Mouse (Mus musculus) liver, adult 2 months (tissue): ENCODE results near the gene Pam16. TPM values are rescaled to one million over a fixed set of nuclear protein-coding genes. Genes with fewer than 3 reads are reported as not detected.

Source experiments
- DNase-seq: peaks from one replicate; pipeline ENCODE4 v3.0.0-alpha.2; 2011; ENCODE audit warnings: low read depth, low spot score; ENCODE audit errors: extremely low read depth
- H3K27ac ChIP-seq: fragments of 200-500 bp; replicated peaks from 2 replicates; pipeline ENCODE4 v1.5.1; 2012; ENCODE audit warnings: low read depth, mild to moderate bottlenecking, control low read depth, inconsistent platforms, low read length; ENCODE audit not compliant: insufficient read depth
- H3K27me3 ChIP-seq: fragments of 200-500 bp; 2 replicates; pipeline ENCODE4 v1.6.1; 2012; ENCODE audit warnings: mild to moderate bottlenecking, moderate library complexity, low read length, inconsistent platforms; ENCODE audit not compliant: control insufficient read depth, insufficient read depth
- H3K36me3 ChIP-seq: fragments of 200-500 bp; 2 replicates; pipeline ENCODE4 v1.6.1; 2012; ENCODE audit warnings: low read length, inconsistent platforms; ENCODE audit not compliant: control insufficient read depth, insufficient read depth
- H3K4me1 ChIP-seq: fragments of 200-500 bp; 2 replicates; pipeline ENCODE4 v1.6.1; 2011; ENCODE audit warnings: low read length; ENCODE audit not compliant: control insufficient read depth, insufficient read depth
- H3K4me3 ChIP-seq: fragments of 200-500 bp; 2 replicates; pipeline ENCODE4 v1.5.1; 2011; ENCODE audit warnings: low read depth, mild to moderate bottlenecking, control low read depth, low read length, moderate library complexity; ENCODE audit not compliant: insufficient read depth
- H3K79me2 ChIP-seq: fragments of 200-500 bp; 2 replicates; pipeline ENCODE4 v1.6.1; 2012; ENCODE audit warnings: inconsistent platforms, mild to moderate bottlenecking, low read length, moderate library complexity; ENCODE audit not compliant: control insufficient read depth, insufficient read depth
- H3K9ac ChIP-seq: fragments of 200-500 bp; 2 replicates; pipeline ENCODE4 v1.6.1; 2012; ENCODE audit warnings: low read depth, mild to moderate bottlenecking, control low read depth, inconsistent platforms, low read length
- CTCF ChIP-seq: fragments of 200-500 bp; IDR thresholded peaks from 2 replicates; pipeline ENCODE4 v1.5.1; 2011; ENCODE audit warnings: low read depth, low read length, control low read depth
- POLR2A ChIP-seq: fragments of 200-500 bp; IDR thresholded peaks from 2 replicates; pipeline ENCODE4 v1.6.1; 2011; ENCODE audit warnings: low read length, control low read depth; ENCODE audit not compliant: insufficient read depth; ENCODE audit errors: extremely low read depth
- WGBS: fragments of 180-500 bp; shearing (Covaris S2); methylation state at CpG from one replicate; pipeline ENCODE4 v1.1.7; 2018; 5-methylcytosine and 5-hydroxymethylcytosine counted together
- polyA plus RNA-seq: library from polyadenylated mRNA; depleted of rRNA; stranded (reverse); fragments of >200 nt; gene quantifications from 2 replicates; pipeline ENCODE4 v1.2.3, GENCODE M21; 2012
- total RNA-seq: library from RNA; depleted of rRNA; stranded (reverse); fragments of >200 nt; gene quantifications from 2 replicates; pipeline ENCODE4 v1.2.3, GENCODE M21; 2014

Pam16 gene
- total and polyA plus RNA-seq, 2 experiments: 10.8 to 41.7 TPM

GRCm38 (mm10) chr16:4614639-4615038 lies 10.1 kb downstream of the Pam16 start:
- WGBS: 46% methylated on average over 3 of the region's 3 CpGs

GRCm38 (mm10) chr16:4613736-4614135 lies 11.1 kb downstream of the Pam16 start:
- Histone ChIP-seq H3K27me3 (no peaks in the 10 kb centered on the region), H3K9ac (no peak overlapping the region), H3K79me2 (no peaks in the 10 kb centered on the region), H3K4me3 (no peak overlapping the region), H3K4me1 (peaks cover 5% of the 10 kb centered on the region; the same call in 1 of the 2 replicates), H3K27ac (no peak overlapping the region), H3K36me3 (peaks cover 2% of the 10 kb centered on the region; the same call in 1 of the 2 replicates)
- no peak for DNase-seq
- no peak for TF ChIP-seq CTCF
- TF ChIP-seq POLR2A: no peak
- WGBS: 96% methylated on average over 9 of the region's 9 CpGs

More at GRCm38 (mm10) chr16:4614639-4615038, 10.1 kb downstream of the Pam16 start:
- peak; percentile 78 for DNase-seq
- Histone ChIP-seq H3K4me3 (no peak overlapping the region), H3K9ac (no peak overlapping the region), H3K4me1 (peaks cover 5% of the 10 kb centered on the region; the same call in 1 of the 2 replicates), H3K27ac (no peak overlapping the region), H3K79me2 (no peaks in the 10 kb centered on the region), H3K36me3 (peaks cover 2% of the 10 kb centered on the region; the same call in 1 of the 2 replicates), H3K27me3 (no peaks in the 10 kb centered on the region)
- no peak for TF ChIP-seq CTCF
- TF ChIP-seq POLR2A: no peak

DNA sequence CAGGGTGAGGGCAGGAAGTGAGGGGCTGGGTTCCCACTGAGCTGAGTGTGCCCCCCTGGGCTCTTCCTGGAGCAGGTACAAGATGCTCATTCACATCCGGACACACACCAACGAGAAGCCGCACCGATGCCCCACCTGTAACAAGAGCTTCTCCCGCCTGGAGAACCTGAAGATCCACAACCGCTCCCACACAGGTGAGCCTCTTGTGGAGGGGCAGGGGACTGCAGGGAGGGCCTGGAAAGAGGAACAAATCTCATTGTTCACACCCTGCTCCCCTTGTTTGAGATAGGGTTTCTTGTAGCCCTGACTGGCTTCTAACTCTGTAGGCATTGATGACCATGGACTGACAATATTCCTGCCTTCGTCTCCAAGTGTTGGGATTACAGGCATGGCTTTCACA lies 13.1 kb downstream of the Pam16 start:
- Histone ChIP-seq H3K36me3 (peaks cover 2% of the 10 kb centered on the region; the same call in 1 of the 2 replicates), H3K4me3 (no peak overlapping the region), H3K79me2 (no peaks in the 10 kb centered on the region), H3K27ac (no peak overlapping the region), H3K27me3 (no peaks in the 10 kb centered on the region), H3K9ac (no peak overlapping the region), H3K4me1 (peaks cover 5% of the 10 kb centered on the region; the same call in 1 of the 2 replicates)
- WGBS: 97% methylated on average over 7 of the region's 7 CpGs
- TF ChIP-seq CTCF: no peak
- TF ChIP-seq POLR2A: no peak
- DNase-seq: no peak

DNA sequence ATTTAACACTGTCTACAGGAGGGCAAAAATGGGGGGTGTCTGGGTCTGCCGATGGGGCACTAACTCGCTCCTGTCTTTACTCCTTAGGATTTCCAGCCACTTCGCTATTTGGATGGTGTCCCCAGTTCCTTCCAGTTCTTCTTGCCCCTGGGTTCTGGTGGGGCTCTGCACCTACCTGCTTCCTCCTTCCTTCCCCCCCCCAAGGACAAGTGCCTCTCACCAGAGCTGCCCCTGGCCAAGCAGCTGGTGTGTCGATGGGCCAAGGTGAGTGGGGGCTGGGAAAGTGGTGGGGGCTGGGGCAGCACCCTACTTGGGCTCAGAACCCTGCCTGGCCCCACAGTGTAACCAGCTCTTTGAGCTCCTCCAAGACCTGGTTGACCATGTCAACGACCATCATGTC lies 13.6 kb downstream of the Pam16 start:
- H3K27me3 ChIP-seq: no peaks in the 10 kb centered on the region
- H3K4me1 ChIP-seq: peaks cover 5% of the 10 kb centered on the region; the same call in 1 of the 2 replicates
- TF ChIP-seq POLR2A (no peak), CTCF (no peak)
- no peak overlapping the region for H3K27ac ChIP-seq
- H3K9ac ChIP-seq: no peak overlapping the region
- H3K36me3 ChIP-seq: peaks cover under 1% of the 10 kb centered on the region; the same call in 1 of the 2 replicates
- no peak for DNase-seq
- no peaks in the 10 kb centered on the region for H3K79me2 ChIP-seq
- no peak overlapping the region for H3K4me3 ChIP-seq
- WGBS: 81% methylated on average over 5 of the region's 5 CpGs

DNA sequence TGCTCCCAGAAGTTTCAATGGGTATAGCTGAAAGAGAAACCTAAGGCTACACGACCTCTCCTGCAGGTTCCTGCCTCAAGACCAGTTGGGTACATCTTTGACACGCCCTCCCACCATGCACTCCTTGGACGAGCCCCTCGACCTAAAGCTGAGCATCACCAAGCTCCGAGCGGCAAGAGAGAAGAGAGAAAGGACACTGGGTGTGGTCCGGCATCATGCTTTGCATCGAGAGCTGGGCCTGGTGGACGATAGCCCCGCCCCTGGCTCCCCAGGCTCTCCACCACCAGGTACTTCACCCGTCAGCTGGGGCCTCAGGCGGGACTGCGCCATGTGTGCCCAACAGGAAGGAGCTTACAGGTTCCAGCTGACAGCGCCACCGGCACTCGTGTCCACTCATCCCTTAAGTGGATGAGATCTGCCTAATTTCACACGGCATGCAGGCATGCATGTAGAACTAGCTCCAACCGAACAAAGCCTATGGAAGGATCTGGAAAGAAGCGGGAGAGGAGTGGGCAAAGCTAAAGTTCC lies 16.2 kb downstream of the Pam16 start:
- TF ChIP-seq CTCF (no peak), POLR2A (no peak)

GRCm38 (mm10) chr16:4607818-4608531 lies 16.8 kb downstream of the Pam16 start:
- Histone ChIP-seq H3K79me2 (no peaks in the 10 kb centered on the region), H3K27me3 (no peaks in the 10 kb centered on the region), H3K9ac (no peak overlapping the region), H3K27ac (no peak overlapping the region), H3K4me3 (no peak overlapping the region), H3K4me1 (no peaks in the 10 kb centered on the region), H3K36me3 (no peaks in the 10 kb centered on the region)
- TF ChIP-seq POLR2A (no peak), CTCF (peak; percentile 99)
- peak; percentile 62 for DNase-seq
- 53% methylated on average over 9 of the region's 9 CpGs for WGBS

More for the DNA sequence above, 16.2 kb downstream of the Pam16 start:
- 88% methylated on average over 19 of the region's 19 CpGs for WGBS
- no peaks in the 10 kb centered on the region for H3K4me1 ChIP-seq
- H3K4me3 ChIP-seq: no peak overlapping the region
- no peaks in the 10 kb centered on the region for H3K27me3 ChIP-seq
- H3K9ac ChIP-seq: no peak overlapping the region
- DNase-seq: no peak
- H3K27ac ChIP-seq: no peak overlapping the region
- H3K36me3 ChIP-seq: no peaks in the 10 kb centered on the region
- no peaks in the 10 kb centered on the region for H3K79me2 ChIP-seq
